Mouse (Mus musculus) lung, adult 2 months (tissue): ENCODE measurements around the gene Wbp1.

ENCODE experiments used
- CTCF ChIP-seq: fragments of 200-500 bp; IDR thresholded peaks from 2 replicates; pipeline ENCODE4 v1.5.1; 2011; ENCODE audit warnings: mild to moderate bottlenecking, low read length, control low read depth; ENCODE audit not compliant: insufficient read depth
- POLR2A ChIP-seq: fragments of 200-500 bp; IDR thresholded peaks from 2 replicates; pipeline ENCODE4 v1.6.1; 2011; ENCODE audit warnings: low read depth, mild to moderate bottlenecking, control low read depth, low read length, borderline replicate concordance; ENCODE audit errors: extremely low read depth

GRCm38 (mm10) chr6:83165607-83166242 lies 44.4 kb upstream of the Wbp1 start, which contains the start of gene Dctn1:
- TF ChIP-seq CTCF: peak; percentile 58
- peak; percentile 45; the same call in 1 of the 2 replicates for TF ChIP-seq POLR2A
